Mouse (Mus musculus): ENCODE results near the gene Nagk.
"Not testable (repeated sequence)": the region's sequence is repeated elsewhere in the genome, so short reads cannot be mapped to it uniquely, and the experiment has no call there.

Gene Nagk

GRCm38 (mm10) chr6:83815801-83816200 is 21.0 kb downstream of the Nagk start:
- no peak for DNase-seq (ENCODE audit: low spot score)

GRCm38 (mm10) chr6:83818996-83819395 is 24.2 kb downstream of the Nagk start:
- DNase-seq (ENCODE audit: low spot score), result no peak

- DNase-seq (ENCODE audit: low spot score), result no peak
These were observed 26.1 kb downstream of the Nagk start for GRCm38 (mm10) chr6:83820727-83821515.

- DNase-seq (ENCODE audit: low spot score), result no peak
These were observed 27.1 kb downstream of the Nagk start for GRCm38 (mm10) chr6:83821856-83822255.

- DNase-seq (ENCODE audit: low spot score), result no peak
These were observed 36.3 kb downstream of the Nagk start for GRCm38 (mm10) chr6:83830941-83831605.

- DNase-seq (ENCODE audit: low spot score), result peak; percentile 96
These were observed 36.9 kb downstream of the Nagk start, which contains the start of gene Paip2b for GRCm38 (mm10) chr6:83831606-83832123. Gene Paip2b, minus strand, starts transcription at chr6:83831741.

- DNase-seq (ENCODE audit: low spot score), result not testable (repeated sequence)
These were observed 37.6 kb downstream of the Nagk start for GRCm38 (mm10) chr6:83832393-83832792.

GRCm38 (mm10) chr6:83836826-83837225 is 42.0 kb downstream of the Nagk start:
- no peak for DNase-seq (ENCODE audit: low spot score)

- DNase-seq (ENCODE audit: low spot score), result no peak
These were observed 43.3 kb downstream of the Nagk start for GRCm38 (mm10) chr6:83838046-83838445.

GRCm38 (mm10) chr6:83840086-83840485 is 45.3 kb downstream of the Nagk start:
- DNase-seq (ENCODE audit: low spot score), result no peak

GRCm38 (mm10) chr6:83844913-83845312 is 50.1 kb downstream of the Nagk start:
- DNase-seq (ENCODE audit: low spot score), result no peak

- DNase-seq (ENCODE audit: low spot score), result no peak
These were observed 51.4 kb downstream of the Nagk start for GRCm38 (mm10) chr6:83846141-83846540.

- no peak for DNase-seq (ENCODE audit: low spot score)
These were observed 54.7 kb downstream of the Nagk start for GRCm38 (mm10) chr6:83849446-83849845.

All from ovary, postnatal 36 days (tissue).